Mouse (Mus musculus) MEL (cell line): Measurements from ENCODE around the gene Nat9.

ENCODE experiments used
- CTCF ChIP-seq, 3 experiments: IDR thresholded peaks in 2 of 3; conservative IDR thresholded peaks in 1 of 3; 2 replicates each; pipeline ENCODE4 v1.5.1; 2011 to 2012; ENCODE audit warnings: low read length in 3 of 3, low read depth in 2 of 3, mild to moderate bottlenecking in 2 of 3, improper control_type of control experiment in 1 of 3, inconsistent platforms in 1 of 3, mixed read lengths in 1 of 3, moderate library complexity in 1 of 3; ENCODE audit not compliant: control insufficient read depth in 1 of 3, insufficient read depth in 1 of 3, poor library complexity in 1 of 3, severe bottlenecking in 1 of 3
- ELF1 ChIP-seq: IDR thresholded peaks from 2 replicates; pipeline ENCODE4 v1.6.1; 2014; ENCODE audit warnings: low read depth, mild to moderate bottlenecking, inconsistent platforms, low read length, improper control_type of control experiment, moderate library complexity
- MAX ChIP-seq: IDR thresholded peaks from 2 replicates; pipeline ENCODE4 v1.6.1; 2011; ENCODE audit warnings: low read length, improper control_type of control experiment
- MAZ ChIP-seq: IDR thresholded peaks from 2 replicates; pipeline ENCODE4 v1.6.1; 2012; ENCODE audit warnings: low read depth, mild to moderate bottlenecking, inconsistent platforms, low read length, improper control_type of control experiment
- NELFE ChIP-seq: IDR thresholded peaks from 2 replicates; pipeline ENCODE4 v1.6.1; 2011; ENCODE audit warnings: low read depth, low read length, improper control_type of control experiment
- POLR2A ChIP-seq, 2 experiments: IDR thresholded peaks; 2 replicates each; pipeline ENCODE4 v1.6.1; 2011 to 2012; ENCODE audit warnings: low read length in 2 of 2, mild to moderate bottlenecking in 2 of 2, control low read depth in 1 of 2, improper control_type of control experiment in 1 of 2, low read depth in 1 of 2, moderate library complexity in 1 of 2; ENCODE audit not compliant: control insufficient read depth in 1 of 2, insufficient read depth in 1 of 2, poor library complexity in 1 of 2
- USF1 ChIP-seq: IDR thresholded peaks from 2 replicates; pipeline ENCODE4 v1.6.1; 2014; ENCODE audit warnings: low read depth, mild to moderate bottlenecking, inconsistent platforms, low read length, improper control_type of control experiment, moderate library complexity
- ZNF384 ChIP-seq: IDR thresholded peaks from 2 replicates; pipeline ENCODE4 v1.6.1; 2012; ENCODE audit warnings: low read depth, mild to moderate bottlenecking, inconsistent platforms, low read length, improper control_type of control experiment

DNA sequence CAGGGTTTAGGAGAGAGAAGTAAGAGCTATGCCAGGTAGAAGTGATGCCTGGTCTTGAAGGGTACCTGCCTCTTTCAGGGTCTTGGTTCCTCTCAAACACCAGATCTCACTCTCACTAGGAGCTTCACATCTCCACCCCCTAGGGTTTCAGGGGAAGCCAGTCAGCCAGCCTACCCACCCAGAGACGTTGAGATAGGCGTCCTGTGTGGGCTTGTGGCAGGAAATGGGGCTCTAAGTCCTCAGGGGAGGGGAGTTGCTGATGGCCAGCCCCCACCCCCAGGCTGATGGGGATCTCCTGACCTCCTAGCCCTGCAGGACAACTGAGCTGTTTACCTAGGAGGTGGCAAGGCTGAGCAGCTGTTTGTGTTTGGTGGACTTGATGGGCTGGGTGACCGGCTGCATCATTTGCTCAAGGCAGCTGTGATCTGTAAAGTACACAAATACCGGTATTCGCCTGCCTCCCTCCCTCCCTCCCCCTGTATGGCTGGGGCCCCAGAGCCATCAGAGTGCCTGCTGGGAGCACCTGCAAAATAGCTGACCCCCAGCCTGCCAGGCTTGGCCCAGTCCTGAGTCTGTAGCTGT, 32.5 kb downstream of the Nat9 start:
- TF ChIP-seq USF1 (no peak), NELFE (0 out of 2 replicates have a peak, but pooled peaks have one; percentile 28), MAX (no peak), CTCF (IDR thresholded peaks at IDR 0.05 in 2 of 3, conservative IDR thresholded peaks at IDR 0.05 in 1 of 3; ENCODE audit: control insufficient read depth in 1 of 3, insufficient read depth in 1 of 3, low read depth in 2 of 3, low read length in 3 of 3, poor library complexity in 1 of 3, severe bottlenecking in 1 of 3) (no peak), ZNF384 (no peak), POLR2A (IDR thresholded peaks at IDR 0.05; ENCODE audit: control insufficient read depth in 1 of 2, insufficient read depth in 1 of 2, low read depth in 1 of 2, low read length in 2 of 2, poor library complexity in 1 of 2) (peak in 1 of 2 experiments; percentile 50; a peak in 2 of 4 replicates), ELF1 (no peak), MAZ (peak; percentile 72; the same call in 1 of the 2 replicates)
